Mouse (Mus musculus) midbrain, embryonic 11.5 days (tissue): ENCODE measurements at regions not wholly inside any gene's neighbourhood (a gene's known extent, or its start where the extent isn't known, plus 50 kb on each side); places are given as distances from the start of the nearest gene placed in this dataset.

Source experiments
- ATAC-seq: fragments of 200-750 bp; cut with Nextera tagmentation; 2 replicates; pipeline ENCODE4 v1.8.0; 2017; ENCODE audit warnings: moderate TSS enrichment, moderate library complexity; ENCODE audit not compliant: low FRiP score
- DNase-seq: peaks from one replicate; pipeline ENCODE4 v3.0.0; 2015; ENCODE audit warnings: low spot score; ENCODE audit errors: missing footprints
- H3K27ac ChIP-seq: fragments of 300-500 bp; sonication (generic); 2 replicates; pipeline ENCODE4 v1.5.1; 2014; ENCODE audit warnings: low read depth, low read length
- H3K27me3 ChIP-seq: fragments of 300-500 bp; sonication (generic); 2 replicates; pipeline ENCODE4 v1.6.1; 2014; ENCODE audit warnings: mild to moderate bottlenecking, low read length, moderate library complexity, mixed read lengths; ENCODE audit not compliant: control insufficient read depth, insufficient read depth
- H3K36me3 ChIP-seq: fragments of 300-500 bp; sonication (generic); 2 replicates; pipeline ENCODE4 v1.6.1; 2014; ENCODE audit warnings: mild to moderate bottlenecking, low read length, moderate library complexity, mixed read lengths; ENCODE audit not compliant: control insufficient read depth, insufficient read depth
- H3K4me1 ChIP-seq: fragments of 300-500 bp; sonication (generic); 2 replicates; pipeline ENCODE4 v1.6.1; 2014; ENCODE audit warnings: low read length; ENCODE audit not compliant: control insufficient read depth, insufficient read depth
- H3K4me2 ChIP-seq: fragments of 300-500 bp; sonication (generic); 2 replicates; pipeline ENCODE4 v1.6.1; 2014; ENCODE audit warnings: mild to moderate bottlenecking, moderate library complexity
- H3K4me3 ChIP-seq: fragments of 300-500 bp; sonication (generic); 2 replicates; pipeline ENCODE4 v1.5.1; 2014; ENCODE audit warnings: low read depth, low read length
- H3K9ac ChIP-seq: fragments of 300-500 bp; sonication (generic); 2 replicates; pipeline ENCODE4 v1.6.1; 2014; ENCODE audit warnings: low read length
- H3K9me3 ChIP-seq: fragments of 300-500 bp; sonication (generic); 2 replicates; pipeline ENCODE4 v1.6.1; 2016; ENCODE audit warnings: low read length; ENCODE audit not compliant: control insufficient read depth
- WGBS: fragments of 180-500 bp; shearing (Covaris S2); extraction: QIAGEN DNeasy Blood & Tissue Kit; methylation state at CpG from one replicate; pipeline ENCODE4 v1.1.7; 2014; 5-methylcytosine and 5-hydroxymethylcytosine counted together

DNA sequence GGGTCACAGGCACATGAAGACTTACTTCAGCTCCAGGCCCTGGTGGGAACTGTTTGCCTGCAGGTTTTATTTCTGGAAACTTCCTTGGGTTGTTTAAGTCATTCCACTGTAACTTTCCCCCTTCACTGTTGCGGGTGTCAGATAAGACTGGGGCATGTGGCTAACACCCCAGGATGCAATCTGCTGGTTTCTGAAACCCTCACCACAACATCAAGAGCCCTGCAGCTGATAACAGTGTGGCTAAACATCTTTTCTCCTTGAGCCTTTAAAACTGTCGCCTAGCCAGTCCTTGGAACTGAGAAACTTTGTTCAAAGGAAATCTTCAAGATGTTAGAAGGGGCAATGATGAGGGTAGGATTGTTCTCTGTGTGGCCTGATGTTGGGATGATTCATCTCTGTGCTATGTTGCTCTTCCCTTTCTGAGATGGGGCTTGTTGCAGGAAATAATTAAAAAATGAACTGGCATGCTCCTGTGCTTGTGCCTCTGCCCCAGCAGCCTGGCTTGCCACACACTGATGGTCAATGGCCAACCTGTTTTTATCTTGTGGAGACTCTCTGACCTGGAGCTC, 272.3 kb upstream of the Eif4g2 start:
- Histone ChIP-seq H3K4me3 (no peak overlapping the region), H3K9me3 (no peaks in the 10 kb centered on the region), H3K27me3 (no peaks in the 10 kb centered on the region), H3K36me3 (no peaks in the 10 kb centered on the region), H3K9ac (no peak overlapping the region), H3K4me2 (no peak overlapping the region), H3K4me1 (no peaks in the 10 kb centered on the region), H3K27ac (no peak overlapping the region)
- WGBS, result 84% methylated on average over 2 of the region's 2 CpGs
- DNase-seq, result no peak
- no peak for ATAC-seq

DNA sequence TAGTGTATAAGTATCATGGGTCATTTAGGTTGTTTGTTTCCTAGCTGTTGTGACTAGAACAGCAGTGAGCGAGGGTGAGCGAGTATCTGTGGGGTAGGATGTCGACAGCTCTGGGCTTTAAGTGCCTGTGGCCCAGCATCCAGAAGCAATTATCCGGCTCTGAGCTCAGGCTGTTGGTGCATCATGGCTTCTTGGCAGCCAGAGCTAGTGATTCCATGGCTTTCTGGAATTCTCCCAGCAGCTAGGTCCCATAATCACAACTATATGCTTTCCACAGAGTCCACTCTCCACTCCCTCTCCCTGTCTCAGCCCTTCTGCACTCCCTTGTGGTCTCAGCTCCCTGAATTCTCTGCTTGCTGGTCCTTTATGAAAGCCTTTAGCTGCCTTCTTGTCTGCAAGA, 271.2 kb upstream of the Eif4g2 start:
- Histone ChIP-seq H3K4me3 (no peak overlapping the region), H3K9me3 (no peaks in the 10 kb centered on the region), H3K27me3 (no peaks in the 10 kb centered on the region), H3K4me2 (no peak overlapping the region), H3K36me3 (no peaks in the 10 kb centered on the region), H3K27ac (no peak overlapping the region), H3K4me1 (no peaks in the 10 kb centered on the region), H3K9ac (no peak overlapping the region)
- DNase-seq, result no peak
- no peak for ATAC-seq
- 88% methylated on average over 4 of the region's 4 CpGs for WGBS

DNA sequence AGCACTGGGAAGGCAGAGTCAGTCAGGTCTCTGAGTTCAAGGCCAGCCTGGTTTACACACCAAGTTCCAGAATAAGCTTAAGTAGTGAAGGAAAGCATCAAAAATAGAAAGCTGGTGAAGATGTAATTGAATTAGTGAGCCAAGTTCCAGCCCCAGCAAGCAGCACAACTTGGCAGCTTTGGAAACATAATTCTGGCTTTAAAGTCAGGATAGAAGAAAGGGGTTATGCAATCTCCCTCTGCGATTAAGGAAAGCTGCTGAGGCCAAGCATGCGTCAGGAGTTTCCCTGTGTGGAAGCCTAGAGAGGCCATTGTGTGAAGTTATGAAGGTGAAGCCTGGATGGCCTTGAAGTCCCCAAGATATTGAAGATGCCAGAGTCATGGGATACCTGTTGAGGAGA, 269.3 kb upstream of the Eif4g2 start:
- Histone ChIP-seq H3K27me3 (no peaks in the 10 kb centered on the region), H3K4me1 (no peaks in the 10 kb centered on the region), H3K9ac (no peak overlapping the region), H3K4me3 (no peak overlapping the region), H3K27ac (no peak overlapping the region), H3K9me3 (no peaks in the 10 kb centered on the region), H3K4me2 (no peak overlapping the region), H3K36me3 (no peaks in the 10 kb centered on the region)
- 94% methylated on average over 2 of the region's 2 CpGs for WGBS
- no peak for ATAC-seq
- no peak for DNase-seq

DNA sequence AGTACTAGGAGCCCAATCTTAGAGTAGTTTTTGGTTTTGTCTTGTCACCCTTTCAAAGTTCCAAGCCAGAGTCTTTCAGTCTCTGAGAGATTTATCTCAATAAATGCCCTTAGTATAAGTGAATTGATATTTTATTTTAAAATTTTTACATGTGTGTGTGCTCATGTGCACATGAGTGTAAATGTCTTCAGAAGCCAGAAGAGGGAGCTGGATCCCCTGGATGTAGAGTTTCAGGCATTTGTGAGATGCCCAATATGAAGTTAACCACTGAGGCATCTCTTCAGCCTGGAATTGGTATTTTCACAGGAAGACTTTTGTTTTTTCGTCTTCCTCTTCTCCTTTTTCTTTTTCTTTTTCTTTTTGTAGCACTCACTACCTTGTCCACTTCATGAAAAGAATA, 262.3 kb upstream of the Eif4g2 start:
- H3K27me3 ChIP-seq, result no peaks in the 10 kb centered on the region
- no peaks in the 10 kb centered on the region for H3K9me3 ChIP-seq
- ATAC-seq (no peak), DNase-seq (no peak)
- H3K4me2 ChIP-seq, result no peak overlapping the region
- no peak overlapping the region for H3K9ac ChIP-seq
- H3K36me3 ChIP-seq, result no peaks in the 10 kb centered on the region
- no peak overlapping the region for H3K4me3 ChIP-seq
- no peaks in the 10 kb centered on the region for H3K4me1 ChIP-seq
- no peak overlapping the region for H3K27ac ChIP-seq
- WGBS, result 71% methylated on average over 1 of the region's 1 CpGs

DNA sequence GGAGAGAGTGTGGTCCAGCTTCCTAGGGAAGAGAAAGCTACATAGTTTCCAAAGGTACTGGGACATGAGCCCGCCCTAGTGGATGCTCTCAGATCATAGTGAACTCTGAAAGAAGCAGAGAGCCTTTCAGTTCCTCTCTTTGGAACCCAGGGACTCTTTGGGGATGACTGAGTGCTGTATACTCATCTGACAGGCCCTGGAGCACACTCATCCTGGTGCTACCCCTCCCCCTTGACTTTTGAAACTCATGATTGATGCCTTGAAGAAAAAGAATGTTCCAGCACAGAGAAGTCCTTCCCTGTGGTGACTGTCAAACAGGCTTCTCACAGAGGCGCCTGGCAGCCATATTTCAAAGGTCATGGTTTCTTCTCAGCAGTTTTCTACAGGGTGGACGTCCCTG, 254.2 kb upstream of the Eif4g2 start:
- H3K4me2 ChIP-seq, result no peak overlapping the region
- no peak for ATAC-seq
- DNase-seq, result no peak
- no peaks in the 10 kb centered on the region for H3K36me3 ChIP-seq
- H3K9ac ChIP-seq, result no peak overlapping the region
- 70% methylated on average over 3 of the region's 3 CpGs for WGBS
- no peaks in the 10 kb centered on the region for H3K9me3 ChIP-seq
- H3K4me3 ChIP-seq, result no peak overlapping the region
- H3K27ac ChIP-seq, result no peak overlapping the region
- H3K27me3 ChIP-seq, result no peaks in the 10 kb centered on the region
- no peaks in the 10 kb centered on the region for H3K4me1 ChIP-seq

DNA sequence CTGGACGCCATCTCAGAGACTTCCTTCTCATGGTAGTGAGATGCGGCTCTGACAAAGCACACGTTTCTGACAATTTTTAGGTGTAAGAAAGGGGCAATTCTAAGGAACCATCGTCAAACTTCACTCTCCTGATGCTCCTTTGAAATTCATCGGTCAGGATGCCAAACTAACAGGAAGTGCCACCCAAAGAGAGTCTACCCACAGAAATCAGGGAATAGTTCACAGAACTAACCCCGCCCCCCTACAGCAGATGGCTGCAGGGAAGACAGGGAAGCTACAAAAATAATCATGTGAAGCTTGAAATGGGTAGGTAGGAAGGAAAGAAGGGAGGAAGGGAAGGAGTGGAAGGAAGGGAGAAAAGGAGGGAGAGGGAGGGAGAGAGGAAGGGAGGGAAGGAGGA, 240.1 kb upstream of the Eif4g2 start:
- H3K36me3 ChIP-seq, result no peaks in the 10 kb centered on the region
- 91% methylated on average over 6 of the region's 6 CpGs for WGBS
- no peak for ATAC-seq
- no peak overlapping the region for H3K4me2 ChIP-seq
- no peaks in the 10 kb centered on the region for H3K27me3 ChIP-seq
- H3K27ac ChIP-seq, result no peak overlapping the region
- no peak overlapping the region for H3K4me3 ChIP-seq
- DNase-seq, result no peak
- no peak overlapping the region for H3K9ac ChIP-seq
- no peaks in the 10 kb centered on the region for H3K9me3 ChIP-seq
- 0 out of 2 replicates have a peak, but pooled peaks cover 2% of the 10 kb centered on the region for H3K4me1 ChIP-seq

DNA sequence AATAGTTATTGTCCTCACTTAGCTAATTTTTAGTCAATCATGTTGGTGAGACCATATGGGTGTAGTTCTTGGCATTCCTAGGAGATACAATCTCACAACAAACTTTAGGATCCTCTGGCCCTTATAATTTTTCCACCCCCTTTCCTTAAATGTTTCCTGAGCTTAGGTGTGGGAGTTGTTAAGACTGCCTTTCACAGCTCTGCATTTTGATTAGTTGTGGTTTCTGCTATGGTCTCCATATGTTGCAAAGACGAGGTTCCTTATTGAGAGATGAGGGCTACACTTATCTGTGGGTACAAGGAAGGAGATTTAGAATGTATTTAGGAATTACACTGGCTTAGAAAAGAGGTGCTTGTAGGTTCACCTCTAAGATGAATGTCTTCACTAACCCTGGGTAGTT, 237.1 kb upstream of the Eif4g2 start:
- no peaks in the 10 kb centered on the region for H3K36me3 ChIP-seq
- H3K9ac ChIP-seq, result no peak overlapping the region
- 0 out of 2 replicates have a peak, but pooled peaks cover 2% of the 10 kb centered on the region for H3K4me1 ChIP-seq
- no peak overlapping the region for H3K4me2 ChIP-seq
- WGBS, result 76% methylated on average over 1 of the region's 1 CpGs
- no peaks in the 10 kb centered on the region for H3K9me3 ChIP-seq
- DNase-seq (no peak), ATAC-seq (no peak)
- no peaks in the 10 kb centered on the region for H3K27me3 ChIP-seq
- no peak overlapping the region for H3K4me3 ChIP-seq
- H3K27ac ChIP-seq, result no peak overlapping the region

DNA sequence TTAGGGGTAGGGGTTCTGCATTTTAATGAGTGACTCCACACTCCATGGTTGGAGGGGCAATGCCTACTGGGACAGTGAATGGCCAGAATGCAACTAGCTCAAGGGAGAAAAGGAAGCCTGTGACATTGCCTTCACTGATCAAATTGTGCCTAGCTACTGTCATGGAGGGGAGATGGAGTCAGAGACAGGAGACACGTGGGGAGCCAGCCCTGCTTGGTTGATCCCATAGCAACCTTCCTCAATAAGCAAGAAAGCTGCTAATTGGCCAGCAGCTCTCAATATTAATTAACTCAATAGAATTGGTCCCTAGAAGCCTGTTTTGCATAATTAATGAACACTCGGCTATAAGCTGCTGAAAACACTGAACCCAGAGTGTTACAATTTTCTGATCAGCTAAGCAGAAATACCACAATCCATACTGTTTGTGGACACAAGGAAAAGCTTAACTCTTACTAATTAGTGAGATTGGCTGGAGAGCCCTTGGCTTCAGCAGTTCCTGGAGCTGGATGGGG, 233.7 kb upstream of the Eif4g2 start:
- WGBS, result 73% methylated on average over 2 of the region's 2 CpGs
- Histone ChIP-seq H3K4me1 (0 out of 2 replicates have a peak, but pooled peaks cover 2% of the 10 kb centered on the region), H3K27me3 (no peaks in the 10 kb centered on the region), H3K9me3 (no peaks in the 10 kb centered on the region), H3K4me2 (no peak overlapping the region), H3K9ac (no peak overlapping the region), H3K27ac (no peak overlapping the region), H3K4me3 (no peak overlapping the region), H3K36me3 (no peaks in the 10 kb centered on the region)
- no peak for ATAC-seq
- DNase-seq, result no peak

DNA sequence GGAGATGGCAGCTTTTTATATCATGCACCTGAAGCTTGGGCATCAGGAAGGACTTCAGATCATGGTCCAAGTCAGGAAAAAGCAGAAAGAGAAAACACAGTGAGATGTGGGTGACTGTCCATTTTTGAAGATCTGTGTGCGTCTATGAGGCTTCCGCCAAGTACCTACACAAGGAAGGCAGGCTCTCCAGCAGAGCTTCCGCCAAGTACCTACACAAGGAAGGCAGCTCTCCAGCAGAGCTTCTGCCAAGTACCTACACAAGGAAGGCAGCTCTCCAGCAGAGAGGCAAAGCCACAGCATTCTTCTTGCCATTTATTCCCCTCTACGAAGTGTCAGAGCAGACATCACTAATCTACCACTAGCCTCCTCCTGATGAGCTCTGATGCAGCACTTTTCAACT, 231.1 kb upstream of the Eif4g2 start:
- ATAC-seq (no peak), DNase-seq (no peak)
- no peaks in the 10 kb centered on the region for H3K27me3 ChIP-seq
- no peak overlapping the region for H3K4me2 ChIP-seq
- H3K4me1 ChIP-seq, result no peaks in the 10 kb centered on the region
- no peak overlapping the region for H3K4me3 ChIP-seq
- 95% methylated on average over 4 of the region's 4 CpGs for WGBS
- H3K9me3 ChIP-seq, result no peaks in the 10 kb centered on the region
- no peak overlapping the region for H3K27ac ChIP-seq
- no peak overlapping the region for H3K9ac ChIP-seq
- no peaks in the 10 kb centered on the region for H3K36me3 ChIP-seq
